Mouse (Mus musculus) limb, embryonic 14.5 days (tissue): Measurements from ENCODE around the gene Serpina3b. TPM values are rescaled to one million over a fixed set of nuclear protein-coding genes. Genes with fewer than 3 reads are reported as not detected.

Experiments
- ATAC-seq: fragments of 200-750 bp; cut with Nextera tagmentation; 2 replicates; pipeline ENCODE4 v1.8.0; 2017; ENCODE audit warnings: low read depth, moderate number of reproducible peaks, moderate TSS enrichment; ENCODE audit not compliant: low FRiP score
- DNase-seq: peaks from one replicate; pipeline ENCODE4 v3.0.0-alpha.2; 2015; ENCODE audit warnings: low spot score
- H3K27ac ChIP-seq: fragments of 300-500 bp; sonication (generic); replicated peaks from 2 replicates; pipeline ENCODE4 v1.5.1; 2014; ENCODE audit warnings: low read depth, mild to moderate bottlenecking, low read length, moderate library complexity, mixed read lengths
- H3K27me3 ChIP-seq: fragments of 300-500 bp; sonication (generic); 2 replicates; pipeline ENCODE4 v1.6.1; 2014; ENCODE audit warnings: low read length, mixed read lengths; ENCODE audit not compliant: control insufficient read depth, insufficient read depth
- H3K36me3 ChIP-seq: fragments of 300-500 bp; sonication (generic); 2 replicates; pipeline ENCODE4 v1.6.1; 2014; ENCODE audit warnings: mild to moderate bottlenecking, low read length, moderate library complexity, mixed read lengths; ENCODE audit not compliant: control insufficient read depth, insufficient read depth
- H3K4me1 ChIP-seq: fragments of 300-500 bp; sonication (generic); 2 replicates; pipeline ENCODE4 v1.6.1; 2014; ENCODE audit warnings: antibody characterized with exemption, low read length, mixed read lengths; ENCODE audit not compliant: control insufficient read depth, insufficient read depth
- H3K4me2 ChIP-seq: fragments of 300-500 bp; sonication (generic); replicated peaks from 2 replicates; pipeline ENCODE4 v1.6.1; 2014; ENCODE audit warnings: low read depth, mild to moderate bottlenecking, low read length, moderate library complexity; ENCODE audit not compliant: severe bottlenecking
- H3K4me3 ChIP-seq: fragments of 300-500 bp; sonication (generic); replicated peaks from 2 replicates; pipeline ENCODE4 v1.5.1; 2014; ENCODE audit warnings: low read length
- H3K9ac ChIP-seq: fragments of 300-500 bp; sonication (generic); 2 replicates; pipeline ENCODE4 v1.6.1; 2014; ENCODE audit warnings: mild to moderate bottlenecking, low read depth, low read length, moderate library complexity; ENCODE audit not compliant: severe bottlenecking
- H3K9me3 ChIP-seq: fragments of 300-500 bp; sonication (generic); 2 replicates; pipeline ENCODE4 v1.6.1; 2016; ENCODE audit warnings: low read length; ENCODE audit not compliant: control insufficient read depth
- POLR2A ChIP-seq: fragments of 200-500 bp; IDR thresholded peaks from 2 replicates; pipeline ENCODE4 v1.8.0; 2012; ENCODE audit warnings: inconsistent platforms, mild to moderate bottlenecking, moderate library complexity, borderline replicate concordance; ENCODE audit not compliant: insufficient read depth, insufficient read length; ENCODE audit errors: extremely low read depth
- WGBS: fragments of 180-500 bp; shearing (Covaris S2); extraction: QIAGEN DNeasy Blood & Tissue Kit; methylation state at CpG from one replicate; pipeline ENCODE4 v1.1.7; 2014; 5-methylcytosine and 5-hydroxymethylcytosine counted together
- polyA plus RNA-seq, 2 experiments: library from polyadenylated mRNA; depleted of rRNA in 1 of 2; stranded (reverse) in 1 of 2; unstranded in 1 of 2; fragments of >200 nt; fragmentation: Nextera tagmentation in 1 of 2; extraction: Ambion mirVana in 1 of 2; gene quantifications; 2 replicates each; pipeline versions ENCODE4 v1.2.1 to v1.2.3; 2012 to 2014

Serpina3b gene
- polyA plus RNA-seq, 2 experiments = 0.06 to 0.45 TPM

DNA sequence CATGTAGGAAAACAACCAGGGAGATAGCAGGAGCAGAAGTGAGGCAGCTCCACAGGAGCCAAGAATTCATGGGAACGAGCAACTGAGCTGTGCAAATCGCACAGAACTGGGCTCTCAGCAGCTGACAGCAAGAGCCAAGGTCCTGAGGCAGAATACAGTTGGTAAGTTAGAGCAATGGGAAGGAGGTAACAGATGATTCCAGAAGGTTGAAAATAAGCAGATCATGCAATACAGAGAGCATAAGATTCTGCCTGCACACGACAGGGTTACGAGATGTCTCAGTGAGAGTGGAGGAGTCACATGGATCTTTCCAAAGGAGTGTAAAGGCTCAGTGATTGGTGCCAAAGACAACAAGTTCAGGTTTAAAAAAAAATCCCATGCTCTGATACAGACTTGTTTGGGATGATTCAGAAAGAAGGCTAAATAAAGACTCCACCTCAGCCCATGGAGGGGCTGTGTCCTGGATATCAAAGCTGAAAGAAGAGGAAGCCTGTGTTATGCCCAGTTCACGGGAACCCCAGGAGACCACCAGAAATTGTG is 2.7 kb upstream of the Serpina3b start:
- no peaks in the 10 kb centered on the region for H3K27me3 ChIP-seq
- H3K4me2 ChIP-seq = no peak overlapping the region
- H3K27ac ChIP-seq = no peak overlapping the region
- H3K4me3 ChIP-seq = no peak overlapping the region
- DNase-seq (no peak), ATAC-seq (no peak)
- H3K9me3 ChIP-seq = no peaks in the 10 kb centered on the region
- H3K36me3 ChIP-seq = no peaks in the 10 kb centered on the region
- WGBS = 82% methylated on average over 5 of the region's 5 CpGs
- no peak for TF ChIP-seq POLR2A
- no peaks in the 10 kb centered on the region for H3K4me1 ChIP-seq
- H3K9ac ChIP-seq = no peak overlapping the region

DNA sequence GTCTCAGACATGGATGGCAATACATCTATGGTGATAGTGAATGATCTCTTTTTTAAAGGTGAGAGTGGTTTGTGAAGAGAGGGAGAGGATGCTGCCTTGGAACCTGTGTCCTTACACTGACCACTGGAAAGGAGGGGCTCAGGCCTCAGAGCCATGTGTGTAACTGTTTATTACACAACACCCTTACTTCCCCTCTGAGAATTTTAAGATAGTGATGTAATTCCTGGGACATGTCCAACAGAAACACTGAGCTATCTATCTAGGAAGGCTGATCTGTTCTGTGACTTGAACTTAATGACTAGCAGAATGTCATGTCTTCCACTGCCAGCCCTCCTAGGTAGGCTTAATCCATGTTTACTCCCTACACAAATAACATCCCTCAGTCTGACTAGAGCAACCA is 3.2 kb downstream of the Serpina3b start:
- Histone ChIP-seq H3K4me3 (no peak overlapping the region), H3K27ac (no peak overlapping the region), H3K27me3 (no peaks in the 10 kb centered on the region), H3K9ac (no peak overlapping the region), H3K9me3 (no peaks in the 10 kb centered on the region), H3K4me2 (no peak overlapping the region), H3K36me3 (no peaks in the 10 kb centered on the region), H3K4me1 (no peaks in the 10 kb centered on the region)
- ATAC-seq = no peak
- no peak for DNase-seq
- TF ChIP-seq POLR2A = no peak

DNA sequence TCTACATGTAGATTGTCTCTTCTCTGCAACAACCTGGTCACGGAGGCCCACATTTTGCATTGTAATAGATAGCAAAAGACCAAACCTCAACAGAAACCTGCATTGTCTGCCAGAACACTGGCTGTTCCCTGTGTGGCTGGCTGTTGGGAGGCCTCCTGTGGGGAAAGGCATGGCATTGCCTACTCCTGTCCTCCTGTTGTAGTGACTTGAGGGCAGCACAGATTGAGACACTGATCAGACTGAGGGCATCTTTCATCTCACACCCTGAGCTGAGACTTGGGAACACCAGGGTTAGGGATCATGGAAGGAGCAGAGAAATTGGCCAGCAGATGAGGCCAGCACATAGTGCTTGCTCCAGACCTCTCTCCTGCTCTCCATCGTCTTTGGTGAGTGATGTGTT is 10.4 kb downstream of the Serpina3b start:
- ATAC-seq = no peak
- 80% methylated on average over 2 of the region's 2 CpGs for WGBS
- no peak for TF ChIP-seq POLR2A
- no peak overlapping the region for H3K4me3 ChIP-seq
- H3K9ac ChIP-seq = no peak overlapping the region
- no peaks in the 10 kb centered on the region for H3K27me3 ChIP-seq
- no peaks in the 10 kb centered on the region for H3K4me1 ChIP-seq
- no peaks in the 10 kb centered on the region for H3K36me3 ChIP-seq
- H3K9me3 ChIP-seq = no peaks in the 10 kb centered on the region
- DNase-seq = no peak
- H3K27ac ChIP-seq = no peak overlapping the region
- no peak overlapping the region for H3K4me2 ChIP-seq

DNA sequence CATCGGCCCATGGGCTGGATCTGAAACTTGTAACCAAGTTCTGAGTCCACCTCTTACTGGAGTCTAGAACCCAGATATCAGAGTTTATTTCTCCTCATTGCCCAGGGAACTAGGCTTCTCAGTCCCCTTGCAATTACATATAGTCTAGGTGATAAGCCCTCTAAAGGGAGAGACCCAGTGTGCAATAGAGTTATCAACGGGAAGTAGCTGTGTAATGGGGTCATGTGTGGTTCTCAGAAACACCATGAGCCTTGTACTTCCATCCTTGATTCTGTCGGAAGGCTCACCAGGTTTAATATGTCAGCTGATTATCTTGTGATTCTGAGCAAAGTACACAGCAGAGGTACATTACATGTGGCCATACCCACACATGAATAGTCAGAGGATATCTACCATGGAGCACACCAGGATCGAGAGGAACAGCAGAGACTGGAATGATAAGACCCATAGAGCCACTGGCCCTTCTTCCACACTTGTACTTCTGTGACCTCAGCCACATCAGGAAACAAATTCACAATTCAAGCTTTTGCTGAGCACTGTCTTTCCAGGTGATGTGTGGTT is 12.8 kb downstream of the Serpina3b start:
- DNase-seq (no peak), ATAC-seq (no peak)
- WGBS = 94% methylated on average over 4 of the region's 4 CpGs
- TF ChIP-seq POLR2A = no peak
- no peak overlapping the region for H3K27ac ChIP-seq
- H3K4me3 ChIP-seq = no peak overlapping the region
- H3K36me3 ChIP-seq = no peaks in the 10 kb centered on the region
- no peaks in the 10 kb centered on the region for H3K9me3 ChIP-seq
- no peak overlapping the region for H3K4me2 ChIP-seq
- H3K9ac ChIP-seq = no peak overlapping the region
- no peaks in the 10 kb centered on the region for H3K27me3 ChIP-seq
- H3K4me1 ChIP-seq = no peaks in the 10 kb centered on the region

DNA sequence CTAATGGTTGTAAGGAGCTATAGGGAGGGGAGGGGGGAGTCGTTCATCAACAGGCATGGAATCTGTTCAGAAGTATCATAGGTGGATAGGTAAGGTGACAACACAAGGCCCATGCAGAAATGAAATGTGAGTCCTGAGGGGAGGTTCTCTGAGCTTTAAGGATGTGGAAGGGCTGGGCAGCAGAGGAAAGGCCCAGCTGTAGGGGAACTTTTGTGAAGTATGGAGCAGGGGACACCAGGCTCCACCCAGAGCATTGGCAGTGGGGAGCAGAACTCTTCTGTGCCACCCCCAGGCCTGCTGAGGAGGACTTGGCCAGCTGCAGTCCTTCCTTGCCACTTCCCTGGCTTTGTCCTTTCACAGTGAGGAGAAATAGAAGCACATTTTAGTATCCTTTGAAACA is 13.7 kb downstream of the Serpina3b start:
- Histone ChIP-seq H3K27me3 (no peaks in the 10 kb centered on the region), H3K4me2 (no peak overlapping the region), H3K4me3 (no peak overlapping the region), H3K27ac (no peak overlapping the region), H3K9me3 (no peaks in the 10 kb centered on the region), H3K4me1 (no peaks in the 10 kb centered on the region), H3K9ac (no peak overlapping the region), H3K36me3 (no peaks in the 10 kb centered on the region)
- DNase-seq (no peak), ATAC-seq (no peak)
- WGBS = 72% methylated on average over 1 of the region's 1 CpGs
- TF ChIP-seq POLR2A = no peak
